Mouse (Mus musculus) ES-CJ7 (cell line): Measurements from ENCODE around the gene Cabin1.
A peak's percentile ranks its signal among the peaks of the same experiment; 100 is the strongest.
"Not testable (repeated sequence)": the region's sequence is repeated elsewhere in the genome, so short reads cannot be mapped to it uniquely, and the experiment has no call there.

Experiments used
- DNase-seq: peaks from one replicate; pipeline ENCODE4 v3.0.0; 2011; ENCODE audit warnings: low read depth, low spot score

The Cabin1 gene

DNA sequence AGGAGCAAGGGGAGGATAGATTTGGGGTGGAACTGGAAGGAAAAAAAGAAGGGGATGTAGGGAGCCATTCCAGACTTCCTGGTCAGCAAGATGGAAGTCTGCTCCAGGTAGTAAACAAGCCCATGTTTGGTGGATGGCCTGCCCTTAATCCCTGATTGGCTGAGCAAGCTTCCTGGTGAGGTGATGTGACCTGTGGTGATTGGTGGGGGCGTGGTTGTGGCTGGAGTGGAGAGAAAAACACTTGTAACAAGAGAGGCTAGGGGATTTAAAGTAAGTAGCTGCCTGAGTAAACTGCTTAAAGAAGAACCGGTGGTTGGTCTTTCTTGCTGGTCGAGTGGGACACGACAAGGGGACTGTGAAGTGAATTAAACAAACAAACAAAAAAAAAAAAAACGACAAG lies 3.6 kb upstream of the Cabin1 start:
- DNase-seq, result not testable (repeated sequence)

DNA sequence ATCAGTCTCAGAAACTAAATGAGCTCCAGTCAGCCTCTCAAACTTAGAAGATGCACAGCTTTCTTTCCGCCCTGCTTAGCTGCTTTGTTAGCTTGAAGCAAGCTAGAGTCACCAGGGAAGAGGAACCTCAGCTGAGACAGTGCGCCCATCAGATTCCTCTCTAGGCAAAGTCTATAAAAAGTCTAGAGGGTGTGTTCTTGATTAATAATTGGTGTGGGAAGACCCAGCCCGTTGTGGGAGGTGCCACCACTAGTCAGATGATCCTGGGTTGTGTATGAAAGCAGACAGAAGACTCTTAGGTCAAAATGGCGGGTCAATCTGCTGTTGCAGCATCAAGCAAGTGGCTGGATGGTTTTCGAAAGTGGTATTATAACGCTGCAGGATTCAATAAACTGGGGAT lies 2.7 kb upstream of the Cabin1 start:
- DNase-seq, result no peak

DNA sequence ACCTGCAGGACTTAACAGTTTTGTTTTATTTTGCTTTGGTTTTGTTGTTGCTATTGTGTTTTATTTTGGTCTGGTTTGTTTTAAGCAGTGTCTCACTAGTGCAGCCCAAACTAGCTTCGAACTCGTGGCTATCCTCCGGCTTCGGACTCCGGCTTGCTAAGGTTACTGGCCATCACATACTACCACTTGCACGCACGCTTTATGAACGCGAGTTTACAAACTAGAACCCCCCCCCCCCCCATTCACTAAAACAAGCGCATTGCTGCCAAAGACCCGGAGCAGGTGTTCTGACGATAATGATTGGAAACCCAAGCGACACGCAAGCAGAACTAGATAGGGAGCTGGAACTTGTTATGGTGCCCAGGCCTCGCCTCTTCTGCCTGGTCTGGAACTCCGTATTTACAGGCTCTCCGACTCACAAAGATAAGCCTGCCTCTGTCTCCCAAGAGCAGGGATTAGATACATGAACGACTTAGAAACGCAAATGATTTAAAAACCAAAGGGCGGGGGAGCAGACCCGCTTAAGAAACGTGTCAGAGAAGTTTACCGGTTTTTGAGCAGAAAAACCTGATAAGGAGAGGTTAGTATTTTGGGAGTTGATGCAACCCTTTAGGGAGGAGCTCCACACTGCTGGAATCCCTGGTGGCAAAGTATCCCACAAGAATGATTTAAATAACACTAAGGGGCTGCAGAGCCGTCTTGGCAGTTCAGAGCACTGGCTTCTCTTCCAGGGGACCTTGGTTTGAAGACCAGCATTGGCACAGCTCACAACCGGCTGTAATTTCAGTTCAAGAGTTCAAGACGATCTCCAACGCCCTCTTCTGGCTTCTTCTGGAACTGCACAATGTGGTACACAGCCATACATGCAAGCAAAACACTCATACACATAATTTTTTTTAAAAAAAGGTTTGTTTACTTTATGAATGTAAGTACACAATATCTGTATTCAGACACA lies 655 bp upstream of the Cabin1 start:
- DNase-seq, result peak; percentile 91

DNA sequence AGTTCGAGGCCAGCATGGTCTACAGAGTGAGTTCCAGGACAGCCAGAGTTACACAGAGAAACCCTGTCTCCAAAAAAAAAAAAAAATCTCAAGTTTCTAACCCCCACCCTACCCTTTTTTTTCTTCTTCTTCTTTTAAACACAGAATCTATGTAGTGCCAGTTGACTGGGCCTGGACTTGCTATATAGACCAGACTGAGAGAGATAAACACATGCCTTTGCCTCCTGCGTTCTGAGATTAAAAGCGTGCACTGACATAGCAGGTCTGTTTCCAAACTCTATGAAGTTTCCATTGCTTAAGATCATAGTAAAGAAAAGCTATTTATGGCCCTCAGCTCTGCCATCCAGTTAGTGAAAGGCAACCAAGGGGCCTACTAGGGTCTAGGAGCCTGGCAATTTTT lies 1.7 kb downstream of the Cabin1 start:
- no peak for DNase-seq

DNA sequence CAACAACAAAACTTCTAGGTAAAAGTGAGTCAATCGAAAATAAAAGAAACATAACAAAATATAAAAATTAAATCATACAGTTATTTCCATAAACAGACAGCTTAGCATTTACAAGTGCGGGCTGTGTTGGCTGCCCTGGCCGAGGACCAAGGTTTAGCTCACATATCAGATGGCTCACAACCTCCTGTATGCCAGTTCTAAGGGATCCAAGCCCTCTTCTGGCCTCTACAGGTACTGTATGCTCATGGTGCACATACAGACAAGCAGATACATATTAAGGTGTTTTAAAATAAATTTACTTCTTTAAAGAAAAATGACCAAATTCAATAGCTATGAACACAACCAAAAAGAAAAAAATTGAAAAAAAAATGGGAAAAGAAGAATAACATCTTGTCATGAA lies 3.8 kb downstream of the Cabin1 start:
- peak; percentile 68 for DNase-seq

DNA sequence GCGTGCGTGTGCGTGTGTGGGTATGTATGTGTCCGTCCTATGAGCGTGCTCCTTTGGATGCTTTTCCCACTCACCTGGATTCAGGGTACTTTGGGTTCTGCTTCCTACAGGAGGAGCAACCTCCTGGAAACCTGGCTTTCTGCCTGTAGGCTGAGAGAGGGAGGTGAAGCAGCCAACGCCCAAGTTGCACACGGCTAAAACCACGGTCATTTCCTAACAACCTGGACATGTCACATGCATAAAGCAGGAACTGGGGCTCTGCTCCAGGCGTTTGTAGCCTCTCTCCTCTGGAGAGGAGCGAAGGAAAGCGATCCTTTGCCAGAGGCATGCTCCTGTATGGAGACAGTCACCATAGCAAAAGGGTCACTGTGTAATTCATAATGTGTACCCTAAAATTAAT lies 7.4 kb downstream of the Cabin1 start:
- no peak for DNase-seq

DNA sequence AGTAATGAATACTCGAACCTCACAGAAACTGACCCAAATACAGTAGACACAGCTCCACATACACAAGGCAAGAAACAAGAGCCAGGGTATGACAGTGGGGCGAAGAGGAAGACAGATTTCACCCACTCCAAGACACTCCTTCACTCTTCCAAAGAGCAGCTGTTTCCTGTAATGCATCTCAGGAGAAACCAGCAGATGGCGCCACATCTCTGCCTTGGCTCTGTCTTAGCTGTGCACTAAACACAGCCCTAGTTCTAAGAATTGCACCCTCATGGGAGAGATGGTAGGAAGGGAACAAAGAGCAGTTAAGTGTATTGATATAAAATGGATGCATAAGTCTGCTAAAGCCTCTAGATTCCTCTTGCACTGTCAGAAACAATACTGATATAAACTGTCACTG lies 20.1 kb downstream of the Cabin1 start:
- peak; percentile 74 for DNase-seq

DNA sequence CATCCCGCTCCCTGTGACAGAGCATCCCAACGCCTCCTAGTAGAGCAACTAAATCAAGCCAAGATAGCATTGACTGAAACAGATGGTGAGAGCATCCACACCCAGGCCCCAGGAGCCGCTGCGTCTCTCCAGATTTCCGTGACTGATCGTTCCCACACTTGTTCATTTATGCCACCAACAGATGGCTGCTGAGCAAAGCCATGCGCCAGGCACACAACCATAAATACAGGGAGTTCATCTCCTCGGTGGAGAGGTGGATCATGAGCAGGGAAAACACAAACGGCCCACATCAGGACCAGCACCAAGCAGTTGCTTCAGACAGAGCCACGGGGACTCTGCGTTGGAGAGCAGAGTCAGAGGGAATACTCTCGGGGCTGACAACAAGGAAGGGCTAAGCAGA lies 20.8 kb downstream of the Cabin1 start:
- DNase-seq, result no peak

DNA sequence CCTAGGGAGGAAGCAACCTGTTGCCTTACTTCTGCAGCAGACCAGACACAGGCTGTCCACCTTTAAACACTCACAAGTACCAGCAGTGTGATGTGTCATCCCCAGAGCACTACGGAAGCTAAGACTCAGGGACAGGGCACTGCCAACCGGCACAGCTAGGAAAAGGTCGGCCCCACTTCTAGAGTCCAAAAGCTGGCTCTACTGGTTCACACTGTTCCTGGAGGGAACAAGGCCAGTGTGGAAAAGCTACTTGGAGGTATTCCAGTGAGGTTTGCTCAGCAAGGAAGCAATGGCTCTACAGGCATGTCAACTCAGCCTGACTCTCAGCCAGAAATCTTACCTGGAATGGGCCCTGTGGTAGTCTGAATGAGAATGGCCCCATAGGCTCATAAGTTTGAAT lies 23.3 kb downstream of the Cabin1 start:
- no peak for DNase-seq

DNA sequence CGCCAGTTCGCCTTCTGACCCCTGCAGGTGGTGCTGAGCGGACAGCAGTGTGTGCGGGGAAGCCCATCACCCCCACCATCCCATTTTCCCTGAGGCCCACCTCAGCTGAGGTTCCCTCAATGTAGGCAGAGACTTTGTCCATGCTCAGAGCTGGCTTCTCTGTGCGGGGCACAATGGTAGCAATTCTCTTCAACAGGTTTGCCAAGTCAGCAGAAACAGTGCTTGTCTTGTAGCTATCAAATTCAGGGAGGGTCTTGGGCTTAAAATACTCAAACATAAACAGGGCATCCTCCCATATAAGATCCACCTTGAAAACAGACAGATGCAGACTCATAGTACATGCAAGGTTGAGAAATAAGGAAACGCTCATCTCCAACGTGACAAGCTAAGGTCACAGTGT lies 38.7 kb downstream of the Cabin1 start:
- DNase-seq, result no peak

DNA sequence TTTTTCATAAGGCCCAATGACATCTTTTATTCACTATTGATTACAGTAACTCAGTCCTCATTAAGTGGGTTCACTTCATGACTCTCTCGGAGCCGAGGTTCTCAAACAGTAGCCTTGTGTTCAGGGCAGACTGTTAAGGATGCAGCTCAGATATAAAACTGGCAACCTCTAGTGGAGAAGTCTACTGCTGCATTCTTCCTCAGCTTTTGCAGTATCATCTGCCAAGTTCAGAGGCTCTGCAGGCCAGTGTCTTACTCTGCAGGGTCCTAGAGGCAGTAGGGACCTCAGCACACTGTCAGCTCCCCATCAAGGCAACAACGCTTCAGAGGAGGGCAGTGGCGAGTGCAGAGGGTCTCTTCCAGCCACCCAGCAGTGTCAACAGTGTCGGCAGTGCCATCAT lies 43.9 kb downstream of the Cabin1 start:
- DNase-seq, result no peak

DNA sequence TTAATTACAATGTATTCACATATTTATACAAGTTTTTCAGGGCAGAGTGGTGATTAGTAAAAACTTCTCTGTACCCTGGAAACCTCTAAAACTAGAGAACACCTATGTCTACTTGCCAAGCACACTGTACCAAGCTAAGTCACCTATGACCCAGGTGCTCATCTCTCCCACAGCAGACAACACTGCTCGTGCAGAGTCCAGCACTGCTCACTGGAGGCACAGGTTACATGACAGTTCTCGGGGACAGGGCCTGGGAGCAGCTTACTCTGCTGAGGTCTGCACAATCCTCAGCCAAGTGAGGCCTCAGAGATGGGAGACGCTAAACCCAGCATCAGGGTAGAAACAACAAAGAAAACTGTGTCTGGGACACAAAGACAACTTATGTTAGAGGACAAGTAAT lies 49.3 kb downstream of the Cabin1 start:
- no peak for DNase-seq

DNA sequence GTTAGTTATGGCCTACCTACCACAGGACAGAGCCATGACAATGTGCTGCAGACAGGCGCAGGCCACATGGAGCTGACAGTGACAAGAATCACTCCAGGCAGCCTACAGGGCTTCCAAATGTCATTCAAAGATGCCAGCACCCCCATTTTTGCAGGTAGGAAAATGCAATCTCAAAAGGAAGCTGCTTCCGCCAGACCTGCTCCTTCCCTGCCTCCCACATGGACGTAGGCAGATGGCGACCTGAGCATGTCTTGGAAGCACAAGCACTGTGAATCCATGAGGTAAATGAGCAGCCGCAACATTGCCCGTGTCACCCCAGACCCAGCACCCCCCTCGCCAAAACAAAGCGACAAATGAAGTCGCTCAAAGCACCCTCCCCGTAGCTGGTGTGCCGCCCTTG lies 51.1 kb downstream of the Cabin1 start:
- no peak for DNase-seq

DNA sequence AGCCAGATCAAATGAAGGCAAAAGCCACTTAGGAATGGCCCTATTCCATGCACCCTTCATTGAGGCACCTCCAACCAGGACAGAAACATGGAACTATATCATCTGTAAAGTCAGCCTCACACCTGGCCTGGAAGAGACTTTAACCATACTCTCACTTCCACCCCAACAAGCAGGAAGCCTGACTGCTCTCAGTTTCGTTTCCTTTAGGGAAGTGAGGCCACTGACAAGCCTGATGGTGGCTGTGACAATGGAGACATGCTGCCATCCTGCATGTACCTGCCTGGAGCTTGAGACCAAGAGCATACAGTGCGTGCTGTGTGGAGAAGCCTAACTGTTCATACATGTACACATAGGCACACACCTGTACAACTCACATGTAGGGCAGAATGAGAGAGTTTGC lies 53.9 kb downstream of the Cabin1 start:
- DNase-seq, result no peak

DNA sequence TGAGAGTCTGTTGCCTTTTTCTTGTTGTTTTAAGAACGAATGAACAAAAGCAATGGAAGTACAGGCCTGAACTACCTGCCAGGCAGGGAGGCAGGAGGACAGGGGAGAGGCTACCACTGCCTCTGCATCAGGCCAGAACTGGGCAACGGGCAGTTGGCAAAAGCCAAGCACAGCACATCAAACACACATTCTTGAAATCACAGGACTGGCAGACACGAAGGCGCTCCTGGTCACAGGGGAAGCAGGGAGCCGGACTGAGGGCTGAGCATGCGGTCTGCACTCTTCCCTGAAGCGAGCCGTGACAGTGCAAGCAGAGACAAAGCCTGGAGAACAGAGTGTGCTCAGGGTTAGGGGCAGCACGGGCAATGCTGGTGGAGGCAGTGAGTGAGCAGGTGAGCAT lies 54.9 kb downstream of the Cabin1 start:
- no peak for DNase-seq

DNA sequence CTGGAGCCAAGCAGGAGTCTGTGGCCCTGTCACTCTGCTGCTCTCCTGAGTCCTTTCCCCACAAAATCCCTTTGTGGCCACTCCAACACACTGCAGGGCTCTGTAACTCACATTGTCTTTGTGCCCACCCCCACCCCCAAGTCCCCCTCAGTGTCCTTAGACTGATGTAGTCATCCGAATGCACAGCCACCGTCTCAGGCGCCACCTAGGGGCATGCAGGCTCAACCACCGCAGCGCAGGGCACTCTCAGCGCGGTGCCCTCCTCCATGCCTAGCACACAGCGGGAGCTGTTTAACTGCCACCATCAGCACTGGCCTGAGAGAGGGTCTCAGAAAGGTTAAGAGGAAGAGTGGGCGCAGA lies 55.5 kb downstream of the Cabin1 start:
- DNase-seq, result peak; percentile 30

DNA sequence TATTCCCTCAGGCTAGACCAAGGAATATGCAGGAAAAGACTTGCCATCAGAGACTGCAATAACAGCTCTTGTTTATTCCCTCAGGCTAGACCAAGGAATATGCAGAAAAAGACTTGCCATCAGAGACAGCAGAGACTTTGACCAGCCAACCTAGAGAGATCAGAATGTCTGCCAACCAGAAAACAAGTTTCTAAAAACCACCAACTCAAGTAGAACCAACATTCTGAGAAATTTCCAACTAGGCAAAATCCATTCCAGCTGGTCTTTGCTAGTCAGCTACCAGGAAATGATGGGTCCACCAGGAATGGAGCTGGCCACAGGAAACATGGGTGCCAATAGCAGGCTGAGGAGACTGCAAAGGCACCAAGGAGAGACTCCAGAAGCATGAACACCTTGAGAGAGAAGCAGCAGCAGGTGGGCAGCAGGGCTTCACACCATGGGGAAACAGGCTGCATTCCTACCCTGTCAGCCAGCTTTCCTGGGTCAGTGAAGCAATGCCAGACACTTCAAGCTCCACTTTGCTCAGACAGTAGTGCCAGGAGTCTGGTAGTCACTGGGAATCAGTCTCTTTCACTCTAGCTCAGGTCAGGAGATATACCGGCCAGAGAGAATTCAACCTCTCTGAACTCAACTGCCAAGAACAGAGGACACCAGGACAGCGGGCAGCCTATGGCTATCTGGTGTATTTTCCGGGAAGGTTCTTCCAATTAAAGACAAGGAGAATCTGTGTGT lies 56.1 kb downstream of the Cabin1 start:
- DNase-seq, result no peak

DNA sequence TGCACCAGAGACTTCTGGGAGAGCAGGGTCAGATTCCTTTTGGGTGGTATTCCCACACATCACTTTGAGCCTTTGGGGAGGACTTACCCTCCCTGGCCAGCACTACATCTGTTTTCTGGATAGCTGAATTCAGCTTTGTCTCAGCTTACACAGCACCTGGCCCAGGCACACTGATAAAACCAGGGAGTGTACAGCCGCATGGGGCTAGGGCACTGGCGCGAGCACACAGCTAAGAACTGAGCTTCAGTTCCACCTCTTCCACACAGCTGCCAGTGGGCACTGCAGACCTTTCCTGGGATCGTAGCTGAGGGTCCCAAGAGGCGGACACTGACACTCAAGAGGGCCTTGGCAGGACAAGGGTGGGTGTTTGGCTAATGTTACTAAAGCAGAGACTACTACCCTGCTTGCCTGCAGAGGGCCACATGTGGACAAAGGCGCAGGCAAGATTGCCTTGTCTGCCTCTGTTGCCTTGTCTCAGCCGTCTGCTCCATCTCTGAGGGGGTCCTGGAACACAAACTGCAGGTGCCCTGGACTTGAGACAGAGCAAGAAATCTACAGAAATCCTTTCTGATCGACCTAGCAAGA lies 57.4 kb downstream of the Cabin1 start:
- DNase-seq, result no peak

DNA sequence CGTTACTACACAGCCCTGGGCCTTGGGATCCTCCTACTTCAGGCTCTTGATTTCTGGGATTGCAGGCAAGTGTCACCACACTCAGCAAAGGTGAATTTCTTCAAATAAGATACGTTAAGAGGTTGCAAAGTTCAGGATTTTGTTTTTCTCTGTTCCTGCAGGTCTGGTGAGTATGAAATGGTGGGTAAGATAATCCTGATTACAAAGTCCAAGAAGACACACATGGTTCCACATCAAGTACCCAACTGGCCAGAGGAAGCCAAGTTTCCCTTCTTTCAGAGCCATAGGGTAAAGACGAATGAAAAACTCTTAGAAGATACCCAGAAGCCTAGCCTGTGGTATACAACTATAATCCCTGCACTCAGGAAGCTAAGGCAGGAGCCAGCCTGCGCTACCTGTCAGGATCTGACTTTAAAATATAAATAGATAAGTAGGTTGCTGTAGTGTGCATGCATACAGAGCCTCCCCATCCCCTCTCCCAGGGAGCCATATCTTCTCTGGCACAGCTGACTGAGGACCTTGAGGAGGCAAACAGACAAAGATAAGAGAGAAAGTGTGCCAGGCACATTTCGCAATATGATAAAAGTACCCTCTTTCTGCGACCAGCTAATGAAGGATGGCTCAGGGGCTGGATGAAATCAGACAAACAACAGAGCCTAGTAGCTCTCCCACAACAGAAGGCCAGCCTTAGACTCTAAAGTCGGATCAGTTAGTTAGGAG lies 58.3 kb downstream of the Cabin1 start:
- no peak for DNase-seq

DNA sequence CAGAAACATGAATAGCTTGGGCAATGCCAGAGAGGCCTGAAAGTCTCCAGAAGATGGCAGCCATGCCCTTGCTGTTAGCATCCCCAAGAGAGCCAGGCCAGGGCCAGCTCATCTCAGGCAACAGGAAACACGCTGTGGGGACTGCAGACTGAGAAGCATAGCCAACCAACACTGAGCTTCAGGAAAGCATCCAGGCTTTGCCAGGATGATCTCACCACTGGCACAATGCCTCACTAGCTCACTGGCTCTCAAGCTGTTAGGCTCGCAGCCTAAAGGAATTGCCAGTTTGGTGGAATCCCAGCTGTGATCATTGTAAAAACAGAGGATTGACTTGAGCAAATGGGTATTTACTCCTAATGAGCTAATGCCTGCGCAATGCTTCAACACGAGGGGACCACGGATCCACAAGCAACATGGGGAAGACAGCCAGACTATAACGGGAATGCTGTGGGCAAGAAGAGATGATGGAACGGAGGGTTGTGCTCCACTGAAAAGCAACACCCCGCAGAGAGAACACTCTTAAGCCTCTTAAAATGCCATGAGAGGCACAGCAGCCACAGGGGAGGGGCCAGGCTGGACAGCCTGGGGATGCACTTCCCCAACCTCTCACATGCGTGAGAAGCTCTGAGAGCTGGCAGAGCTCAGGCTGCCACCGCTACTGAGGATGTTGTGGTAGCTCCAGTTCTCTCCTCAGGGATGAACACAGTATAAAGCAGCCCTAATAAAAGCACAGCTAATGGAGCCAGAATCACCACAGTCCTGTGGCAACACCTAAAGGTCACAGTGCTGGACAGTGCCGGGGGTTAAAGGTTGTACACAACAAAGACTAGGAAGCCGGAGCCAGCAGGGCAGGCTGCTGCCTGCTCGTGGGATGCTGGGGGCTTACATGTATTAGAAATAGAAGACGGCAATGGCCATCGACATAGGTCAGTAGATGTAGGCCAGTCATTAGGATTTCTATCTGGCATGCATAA lies 59.6 kb downstream of the Cabin1 start:
- no peak for DNase-seq

DNA sequence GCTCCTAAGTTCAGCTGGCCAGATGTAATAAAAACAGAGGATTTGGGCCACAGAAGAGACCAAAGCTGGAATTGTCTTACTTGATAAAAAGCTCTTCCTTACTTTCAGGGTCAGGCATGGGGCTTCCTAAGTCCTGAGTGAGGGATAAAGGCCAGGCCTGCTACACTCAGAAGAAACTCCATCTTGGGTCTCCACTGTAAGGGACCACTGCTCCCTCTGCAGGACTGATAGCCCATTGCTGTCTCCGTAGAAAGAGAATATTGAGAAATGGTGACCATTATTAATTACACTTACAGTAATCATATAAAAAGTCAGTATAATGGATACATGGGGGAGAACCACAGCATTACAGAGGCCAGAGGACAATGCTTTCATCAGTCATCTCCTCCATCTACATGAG lies 60.6 kb downstream of the Cabin1 start:
- DNase-seq, result no peak
